Mouse (Mus musculus): Measurements from ENCODE around the gene Gm5798.
"Not testable (repeated sequence)": the region's sequence is repeated elsewhere in the genome, so short reads cannot be mapped to it uniquely, and the experiment has no call there.

The Gm5798 gene

DNA sequence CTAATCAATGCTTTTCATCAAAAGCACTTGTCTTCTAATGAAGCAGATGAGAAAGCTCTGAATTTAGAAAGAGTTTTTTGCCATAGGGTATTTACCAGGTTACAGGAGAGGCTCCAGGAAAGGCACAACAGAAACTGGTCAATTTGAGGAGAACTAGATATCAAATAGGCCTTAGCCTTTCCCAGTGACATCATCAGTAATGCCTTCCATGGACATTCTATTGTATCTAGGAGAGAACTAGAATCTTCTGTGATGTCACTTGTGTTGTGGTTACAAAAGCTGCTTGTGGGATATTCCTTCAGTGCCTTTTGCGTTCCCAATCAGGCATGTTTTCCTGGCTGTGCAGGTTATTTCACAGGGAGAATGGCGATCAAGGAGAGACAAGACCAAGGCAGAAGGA lies at the start of gene Gm5798:
Gene Gm5798, plus strand, starts transcription at position 301 of the 400 bp plus-strand sequence.
- DNase-seq (ENCODE audit: low spot score in 2 of 2): not testable (repeated sequence)

DNA sequence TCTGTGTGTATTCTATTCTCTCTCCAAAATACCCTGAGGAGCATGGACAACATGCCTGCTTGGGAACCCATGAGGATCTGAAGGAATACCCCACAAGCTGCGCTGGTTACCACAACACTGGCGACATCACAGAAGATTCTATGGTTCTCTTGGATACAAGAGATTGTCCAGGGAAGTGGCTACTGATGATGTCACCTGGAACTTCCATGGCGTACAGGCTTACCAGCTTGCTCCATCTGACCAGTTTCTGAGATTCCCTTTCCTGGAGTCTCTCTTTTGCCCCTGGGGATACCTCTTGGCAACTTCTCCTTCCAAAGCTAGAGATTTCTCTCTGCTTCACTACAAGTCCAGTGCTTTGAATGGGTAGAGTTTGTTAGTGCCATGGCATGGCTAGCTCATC lies 37.9 kb downstream of the Gm5798 start, which contains the start of gene Gm7945:
Gene Gm7945, minus strand, starts transcription at position 101 of the 400 bp plus-strand sequence.
- not testable (repeated sequence) for DNase-seq (ENCODE audit: low spot score in 2 of 2)

Measured in spleen, postnatal 14 days (tissue).